Mouse (Mus musculus) erythroblast, embryonic 14.5 days (primary cell): ENCODE data around the gene Uba52.

Experiments
- GATA1 ChIP-seq: IDR thresholded peaks from 2 replicates; pipeline ENCODE4 v1.6.1; 2012; ENCODE audit warnings: low read length, inconsistent platforms, mixed read lengths
- TAL1 ChIP-seq: IDR thresholded peaks from 3 replicates; pipeline ENCODE4 v1.6.1; 2012; ENCODE audit warnings: low read length, inconsistent platforms, mixed read lengths

DNA sequence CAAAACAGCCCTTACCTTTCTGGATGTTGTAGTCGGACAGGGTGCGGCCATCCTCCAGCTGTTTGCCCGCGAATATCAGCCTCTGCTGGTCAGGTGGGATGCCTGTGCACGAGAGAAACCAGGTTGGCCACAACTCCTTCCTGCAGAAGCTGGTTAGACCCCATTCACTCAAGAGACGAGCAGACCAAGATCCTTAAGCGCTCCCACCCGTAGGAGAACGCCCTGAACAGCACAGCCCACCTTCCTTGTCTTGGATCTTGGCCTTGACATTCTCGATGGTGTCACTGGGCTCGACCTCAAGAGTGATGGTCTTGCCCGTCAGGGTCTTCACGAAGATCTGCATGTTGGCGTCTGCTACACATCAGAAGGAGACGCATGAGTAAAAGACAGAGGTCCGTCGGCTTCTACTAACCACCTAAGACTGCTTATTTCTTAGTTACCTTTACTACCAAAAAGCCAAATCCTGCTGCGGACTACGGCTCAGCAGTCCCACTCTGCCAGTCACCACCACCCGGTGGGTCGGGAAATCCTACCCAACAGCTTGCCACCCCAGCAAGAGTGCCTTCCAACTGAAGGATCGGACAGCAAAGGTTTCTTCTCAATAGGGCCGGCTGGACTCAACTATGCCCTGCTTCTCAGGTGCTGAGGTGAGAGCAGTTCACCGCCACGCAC is 1.2 kb downstream of the Uba52 start:
- TF ChIP-seq GATA1, result no peak
- TF ChIP-seq TAL1, result no peak
